Mouse (Mus musculus): ENCODE measurements at regions not wholly inside any gene's neighbourhood (a gene's known extent, or its start where the extent isn't known, plus 50 kb on each side); places are given as distances from the start of the nearest gene placed in this dataset.

DNA sequence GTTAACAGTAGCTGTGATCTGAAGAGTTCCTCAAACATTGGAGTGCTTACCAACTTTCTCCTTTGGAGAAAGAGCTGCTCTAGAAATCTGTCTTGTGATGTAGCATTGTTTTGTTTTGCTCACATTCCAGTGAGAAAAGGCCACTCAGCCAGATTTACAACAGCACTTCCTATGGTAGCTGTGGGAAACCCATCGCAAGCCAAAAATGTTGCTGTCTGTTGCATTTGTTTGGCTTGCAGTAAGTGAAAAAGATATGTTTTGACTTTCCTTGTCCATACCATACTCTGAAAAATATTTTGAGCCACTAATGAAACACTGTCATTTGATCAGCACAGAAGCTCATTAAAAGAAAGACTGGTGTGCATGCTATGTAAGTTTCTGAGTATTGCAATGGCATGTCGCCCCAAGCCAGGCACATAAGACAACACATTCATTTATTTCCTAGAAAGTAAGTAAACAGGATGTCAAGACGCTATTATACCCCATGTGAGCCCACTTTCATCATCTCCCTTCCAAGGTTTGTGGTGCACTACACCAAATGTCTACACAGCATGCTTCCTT, 66.2 kb downstream of the Car2 start:
- no peak for DNase-seq (ENCODE audit: low read depth, low spot score)

DNA sequence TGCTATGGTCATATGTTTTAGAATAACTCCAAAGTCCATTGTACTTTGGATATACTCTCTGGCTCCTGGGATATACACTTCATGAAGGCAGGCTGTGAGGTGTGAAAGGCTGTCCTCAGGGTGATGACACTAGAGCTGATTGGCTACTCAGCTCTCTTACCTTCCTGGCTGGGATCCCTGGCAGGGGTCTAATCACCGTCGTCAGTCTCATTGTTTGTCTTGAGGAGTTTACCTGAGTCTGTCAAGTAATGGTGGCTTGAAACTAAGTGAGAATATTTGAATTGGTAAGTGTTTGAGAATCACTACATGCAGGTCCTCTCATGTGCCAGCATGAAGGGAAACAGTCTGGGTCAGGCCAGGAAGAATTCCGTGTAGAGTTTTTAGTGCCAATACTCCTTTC, 66.9 kb downstream of the Car2 start:
- no peak for DNase-seq (ENCODE audit: low read depth, low spot score)

DNA sequence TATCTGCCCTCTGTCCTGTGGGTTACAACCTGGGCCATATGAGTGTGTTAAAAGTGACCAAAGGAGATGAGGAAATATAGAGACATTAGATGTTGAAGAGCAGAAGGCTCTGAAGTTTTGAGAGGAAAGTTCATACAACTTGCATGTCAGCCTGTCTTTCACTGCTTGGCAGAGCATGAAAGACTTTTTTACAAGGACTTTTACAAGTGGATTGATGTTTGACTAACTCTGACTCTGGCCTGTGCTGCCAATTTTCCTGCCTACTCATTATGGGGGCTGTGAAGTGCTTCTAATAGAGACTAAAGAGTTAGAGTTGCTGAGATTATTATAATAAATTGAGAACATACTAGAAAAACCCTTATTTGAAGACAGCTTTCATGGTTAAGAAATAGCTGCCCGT, 71.4 kb downstream of the Car2 start:
- no peak for DNase-seq (ENCODE audit: low read depth, low spot score)

DNA sequence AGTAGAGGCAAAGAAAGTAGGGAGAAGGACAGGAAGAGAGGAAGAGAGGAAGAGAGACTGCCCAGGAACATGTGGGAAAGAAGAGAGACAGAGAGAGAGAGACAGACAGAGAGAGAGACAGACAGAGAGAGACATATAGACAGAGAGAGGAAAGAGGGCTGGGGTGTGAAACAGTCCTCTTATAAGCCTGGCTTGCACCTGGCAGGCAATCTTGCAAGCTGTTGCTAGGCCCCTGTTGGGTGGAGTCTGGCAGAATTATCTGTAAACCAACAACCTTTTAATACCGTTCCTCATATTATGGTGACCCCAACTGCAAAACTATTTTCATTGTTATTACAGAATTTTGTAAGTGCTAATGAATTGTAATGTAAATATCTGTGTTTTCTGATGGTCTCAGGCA, 72.2 kb downstream of the Car2 start:
- DNase-seq (ENCODE audit: low read depth, low spot score) = no peak

DNA sequence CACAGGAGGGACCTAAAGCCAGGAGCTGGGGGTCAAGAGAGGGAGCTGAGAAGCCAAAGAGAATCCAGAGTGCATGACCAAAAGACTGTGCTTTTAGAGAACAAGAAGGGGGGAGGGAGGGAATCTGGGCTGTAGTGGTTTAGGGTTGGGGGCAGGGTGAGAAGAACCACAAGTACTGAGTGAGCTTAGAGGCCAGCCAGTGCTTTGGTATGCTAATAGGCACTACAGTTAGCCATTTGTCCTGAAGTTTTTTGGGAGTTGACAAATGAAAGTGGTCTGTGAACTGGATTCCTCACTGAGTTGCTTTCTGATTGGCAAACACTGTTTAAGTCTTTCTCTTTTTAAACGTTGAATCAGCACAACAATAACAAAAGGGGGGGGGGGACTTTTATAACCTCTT, 73.5 kb downstream of the Car2 start:
- DNase-seq (ENCODE audit: low read depth, low spot score) = peak; percentile 25

DNA sequence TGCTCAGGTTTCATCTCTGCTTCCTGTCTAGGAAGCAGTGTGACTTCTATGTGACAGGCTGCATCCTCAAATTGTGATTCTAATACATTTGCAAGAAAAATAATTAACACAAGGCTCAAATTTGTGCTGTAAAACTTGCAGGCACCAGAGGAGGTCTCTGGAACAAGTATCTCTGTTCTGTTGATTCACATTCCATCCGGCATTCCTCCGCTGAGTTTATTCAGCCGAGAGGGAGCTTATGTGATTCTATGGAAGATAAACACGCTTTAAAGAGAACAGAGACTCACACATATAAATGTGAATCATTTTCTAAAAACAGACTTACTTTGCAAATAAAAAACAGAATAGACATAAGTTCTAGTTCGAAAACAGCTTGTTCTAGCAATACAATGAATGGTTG, 78.7 kb downstream of the Car2 start:
- no peak for DNase-seq (ENCODE audit: low read depth, low spot score)

DNA sequence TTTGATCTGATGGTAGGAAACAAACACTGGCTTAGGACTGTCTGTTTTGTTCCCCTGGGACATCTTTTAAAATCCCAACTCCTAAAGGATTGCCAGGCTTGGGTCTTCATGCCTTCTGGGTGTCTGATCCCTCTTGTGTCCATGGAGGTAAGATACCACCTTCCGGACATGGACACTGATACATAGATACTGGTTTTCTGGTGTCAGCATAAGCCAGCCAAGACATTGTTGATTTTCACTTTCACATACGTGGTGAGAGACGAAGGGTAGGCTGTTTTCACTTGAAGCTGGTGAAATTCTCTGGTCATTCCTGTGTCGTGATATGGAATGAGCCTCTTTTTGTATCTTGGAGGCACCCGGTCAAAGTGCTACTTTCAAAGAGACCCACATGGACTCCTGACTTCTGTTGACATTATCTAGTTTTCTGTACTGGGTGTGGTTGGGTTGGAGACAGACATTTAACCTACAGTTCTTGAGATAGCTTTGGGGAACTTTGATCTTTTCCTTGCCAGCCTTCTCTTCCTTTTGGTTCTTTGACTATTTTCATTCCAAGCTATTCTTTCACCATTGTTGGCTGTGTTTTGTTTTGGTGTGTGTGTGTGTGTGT, 79.5 kb downstream of the Car2 start:
- DNase-seq (ENCODE audit: low read depth, low spot score) = no peak

DNA sequence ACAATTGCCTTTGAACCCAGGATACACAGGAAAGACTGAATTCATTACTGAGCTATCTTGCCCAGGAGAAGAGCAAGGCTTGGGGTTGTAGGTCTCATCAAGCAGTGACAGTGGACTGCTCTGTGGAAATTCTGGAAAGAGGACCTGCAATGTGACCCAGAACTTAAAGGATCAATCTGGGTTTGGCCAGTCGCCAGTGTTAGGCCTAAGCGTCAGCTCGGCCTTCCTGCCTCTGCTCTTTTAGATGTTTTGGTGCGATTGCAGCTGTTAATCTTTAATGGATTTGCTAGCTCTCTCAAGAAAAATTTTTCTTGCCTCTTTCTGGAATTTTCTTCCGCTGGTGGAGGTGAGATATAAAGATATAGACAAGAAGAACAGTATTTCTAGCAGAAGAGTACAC, 81.2 kb downstream of the Car2 start:
- no peak for DNase-seq (ENCODE audit: low read depth, low spot score)

DNA sequence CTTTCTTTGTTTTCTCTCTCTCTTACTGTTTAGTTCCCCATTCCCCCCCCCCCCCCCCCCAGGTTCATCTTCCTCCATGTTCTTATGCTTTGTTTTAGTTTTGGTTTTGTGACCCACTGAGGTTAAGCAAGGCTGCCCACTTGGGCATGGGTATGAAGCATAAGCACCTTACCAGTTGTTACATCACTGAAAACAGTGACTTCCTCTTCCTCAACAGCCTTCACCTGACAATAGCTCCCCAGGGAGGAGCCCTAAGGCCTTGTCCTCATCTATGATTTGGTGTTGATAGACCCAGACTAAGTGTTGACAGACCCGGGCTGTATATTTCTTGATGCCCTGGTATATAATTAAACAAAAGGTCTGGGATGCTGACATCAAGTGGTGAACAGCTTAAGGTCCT, 82.3 kb downstream of the Car2 start:
- no peak for DNase-seq (ENCODE audit: low read depth, low spot score)

DNA sequence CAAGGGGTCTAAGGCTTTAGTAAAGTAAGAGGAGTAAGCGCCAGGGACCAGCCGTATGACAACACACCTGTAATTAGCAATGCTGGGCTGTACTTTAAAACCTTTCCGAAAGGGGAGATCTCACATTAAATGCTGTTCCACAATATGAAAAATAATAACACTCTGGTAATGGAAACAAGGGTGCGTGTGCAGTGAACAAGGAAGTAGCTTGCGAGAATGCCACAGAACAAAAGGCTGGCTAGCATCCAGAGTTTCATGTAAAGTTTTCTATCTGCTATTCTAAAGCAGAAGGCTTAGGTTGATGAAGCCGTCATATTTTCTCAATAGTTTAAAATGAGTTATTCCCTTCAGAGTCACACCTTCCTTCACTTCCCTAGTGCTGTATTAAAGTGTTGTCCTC, 83.6 kb downstream of the Car2 start:
- DNase-seq (ENCODE audit: low read depth, low spot score) = no peak

DNA sequence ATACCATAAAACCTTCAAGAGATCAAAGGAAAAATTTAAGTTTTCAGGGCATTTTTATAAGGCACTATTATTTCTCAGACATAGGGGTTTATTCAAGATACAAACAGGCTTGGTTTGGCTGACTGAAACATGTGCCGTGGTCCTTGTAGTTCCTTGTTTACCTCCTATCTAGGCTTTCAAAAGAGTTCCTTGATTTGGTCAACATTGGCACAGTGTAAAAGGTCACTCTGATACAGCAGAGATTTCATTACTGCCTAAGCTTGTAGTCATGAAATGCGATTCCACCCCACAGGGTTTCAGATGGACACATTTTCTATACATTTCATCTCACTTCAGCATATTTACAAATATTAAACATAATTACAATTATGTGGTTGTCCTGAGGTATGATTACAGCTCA, 85.6 kb downstream of the Car2 start:
- DNase-seq (ENCODE audit: low read depth, low spot score) = no peak

DNA sequence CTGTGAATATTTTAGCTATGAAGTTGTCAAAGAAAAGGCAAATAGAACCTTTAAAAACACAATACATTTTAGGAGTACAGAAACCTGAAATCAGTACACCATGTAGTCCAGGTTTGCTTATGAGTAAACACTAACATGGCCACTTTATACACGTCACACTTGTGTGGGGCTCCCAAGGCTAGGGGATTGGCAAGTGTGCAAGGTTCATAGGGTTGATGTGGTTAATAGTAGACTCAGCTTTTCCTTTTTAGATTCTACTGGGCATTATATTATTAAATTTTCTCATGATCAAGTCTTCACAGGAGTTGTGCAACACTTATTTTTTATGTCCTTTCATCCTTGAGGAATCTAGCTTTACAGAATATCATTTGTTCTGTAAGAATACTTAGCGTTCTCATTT, 88.7 kb downstream of the Car2 start:
- no peak for DNase-seq (ENCODE audit: low read depth, low spot score)

DNA sequence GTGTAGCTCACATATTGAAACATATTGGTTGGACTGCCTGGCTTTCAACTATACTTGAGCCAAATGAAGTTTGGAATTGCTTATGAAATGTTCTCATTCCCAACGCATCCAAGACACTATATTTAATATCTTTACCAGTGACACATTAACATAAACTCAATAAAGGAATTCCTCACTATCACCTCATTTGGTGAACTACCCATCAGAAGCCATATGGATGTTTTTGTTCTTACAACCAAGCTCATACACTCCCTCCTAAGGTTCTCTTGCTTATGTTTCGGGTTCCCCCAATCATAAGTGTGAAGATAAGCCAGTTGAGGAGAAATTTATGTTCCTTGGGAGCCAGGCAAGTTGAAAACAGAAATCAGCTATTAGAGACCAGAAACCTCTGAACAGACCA, 89.1 kb downstream of the Car2 start:
- no peak for DNase-seq (ENCODE audit: low read depth, low spot score)

DNA sequence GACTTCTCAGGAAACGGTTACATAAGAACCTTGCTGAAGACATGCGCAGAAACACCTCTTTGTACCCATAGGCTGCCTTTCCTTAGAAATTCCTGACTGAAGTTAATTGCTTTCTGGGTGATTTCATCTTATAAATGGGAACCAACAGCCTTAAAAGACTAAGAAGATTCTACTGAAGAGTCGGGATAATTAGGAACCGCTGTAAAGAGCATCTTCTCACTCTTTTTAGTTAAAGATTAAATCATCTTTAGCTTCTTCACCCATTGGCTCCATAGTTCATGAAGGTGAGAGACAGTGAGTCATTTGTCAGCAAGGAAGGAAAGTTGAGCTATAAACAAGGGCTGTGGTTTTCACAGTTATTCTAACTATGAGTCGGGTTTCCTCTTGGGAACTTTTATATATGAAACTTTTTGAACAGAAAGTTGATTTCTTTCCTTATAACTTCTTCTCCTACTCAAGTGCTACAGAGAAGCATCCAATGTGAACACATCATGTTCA, 93.1 kb downstream of the Car2 start:
- DNase-seq (ENCODE audit: low read depth, low spot score) = no peak

DNA sequence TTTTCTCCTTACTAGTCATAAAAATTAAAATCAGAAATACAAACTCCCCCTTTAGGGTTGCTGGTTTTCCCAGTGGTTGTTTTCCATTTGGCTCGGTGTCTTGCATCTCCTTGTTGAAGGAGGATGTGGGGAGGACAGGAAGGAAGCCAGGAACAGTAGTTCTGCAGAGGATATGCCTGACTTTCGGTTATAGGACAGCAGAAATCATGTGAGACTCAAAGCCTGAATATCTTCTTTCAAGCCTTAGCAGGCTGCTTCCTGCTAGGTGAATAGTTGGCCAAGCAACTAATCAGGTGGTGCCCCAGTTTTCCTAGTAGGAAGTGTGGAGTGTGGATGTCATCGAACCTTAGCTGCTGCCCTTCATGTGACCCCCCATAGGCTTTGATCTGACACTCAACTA, 103.6 kb downstream of the Car2 start:
- no peak for DNase-seq (ENCODE audit: low read depth, low spot score)

DNA sequence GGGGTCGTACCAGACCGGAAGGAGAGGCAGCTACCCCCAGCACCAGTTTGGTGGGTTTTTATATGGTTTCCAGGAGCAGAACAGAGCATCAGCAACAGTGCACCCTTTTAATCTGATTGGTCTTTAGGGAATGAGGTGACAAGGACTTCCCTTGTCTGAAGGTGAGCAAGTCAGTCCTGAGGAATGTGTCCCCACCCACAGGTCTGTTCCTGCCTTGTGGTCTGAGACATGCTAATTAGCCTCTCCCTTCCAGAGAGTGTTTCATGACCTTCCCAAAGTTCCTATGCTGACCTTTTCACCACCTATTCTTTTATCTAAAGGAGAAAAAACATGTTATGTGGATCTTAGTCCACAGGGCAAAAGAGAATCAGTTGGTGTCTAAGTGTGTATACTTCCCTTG, 107.9 kb downstream of the Car2 start:
- DNase-seq (ENCODE audit: low read depth, low spot score) = no peak

DNA sequence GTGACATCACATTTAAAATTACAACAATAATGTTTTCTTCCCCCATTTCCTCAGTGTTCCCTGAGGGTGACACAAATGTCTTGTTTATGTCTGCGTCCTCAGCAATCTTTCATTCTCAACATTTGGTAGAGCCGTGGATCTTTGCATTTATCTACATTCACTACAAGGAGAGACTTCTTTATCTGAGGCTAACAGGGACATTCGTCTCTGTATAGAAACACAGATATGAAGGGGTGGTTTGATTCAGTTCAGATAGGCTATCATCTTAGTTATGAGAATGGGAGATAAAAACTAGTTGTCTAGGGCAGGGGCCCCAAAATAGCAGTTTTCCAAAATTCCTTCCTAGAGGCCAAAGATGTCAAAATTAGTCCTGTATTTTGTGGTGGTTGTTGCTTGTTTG, 111.2 kb downstream of the Car2 start:
- no peak for DNase-seq (ENCODE audit: low read depth, low spot score)

DNA sequence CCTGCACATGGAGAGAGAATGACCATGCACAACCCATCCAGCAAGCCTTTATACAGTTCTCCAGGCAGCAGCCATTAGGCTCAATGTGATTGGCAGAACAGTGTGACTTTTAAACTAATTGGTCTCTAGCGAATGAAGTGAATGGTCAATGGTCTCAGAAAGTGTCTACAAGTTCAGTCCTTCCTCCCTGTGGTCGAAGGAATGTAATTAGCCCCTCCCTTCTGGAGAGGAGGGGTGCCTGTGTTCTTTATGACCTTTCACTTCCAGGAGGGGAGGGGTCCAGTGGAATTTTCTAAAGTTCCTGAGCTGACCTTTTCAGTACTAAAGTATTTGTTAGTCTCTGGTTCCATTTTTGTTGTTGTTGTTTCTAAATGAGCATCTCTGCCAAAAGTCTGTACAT, 112.4 kb downstream of the Car2 start:
- no peak for DNase-seq (ENCODE audit: low read depth, low spot score)

DNA sequence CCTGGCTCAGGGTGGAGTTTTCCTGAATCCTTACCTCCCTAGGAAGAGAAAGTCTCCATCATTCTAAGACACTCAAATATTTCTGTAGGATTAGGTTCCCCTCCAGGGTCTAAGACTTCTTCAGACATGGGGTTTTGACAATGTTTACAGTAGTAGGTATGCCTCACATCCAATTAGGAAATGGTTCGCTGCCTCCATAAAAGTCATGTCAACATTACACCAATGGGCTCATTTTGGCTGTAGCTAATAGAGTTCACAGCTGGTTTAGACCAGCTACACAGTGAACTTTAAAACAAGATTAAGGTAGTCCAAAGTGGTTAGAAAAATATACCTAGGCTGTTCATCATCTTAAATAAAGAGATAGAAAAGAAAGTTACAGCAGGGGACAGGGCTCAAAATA, 113.3 kb downstream of the Car2 start:
- no peak for DNase-seq (ENCODE audit: low read depth, low spot score)

DNA sequence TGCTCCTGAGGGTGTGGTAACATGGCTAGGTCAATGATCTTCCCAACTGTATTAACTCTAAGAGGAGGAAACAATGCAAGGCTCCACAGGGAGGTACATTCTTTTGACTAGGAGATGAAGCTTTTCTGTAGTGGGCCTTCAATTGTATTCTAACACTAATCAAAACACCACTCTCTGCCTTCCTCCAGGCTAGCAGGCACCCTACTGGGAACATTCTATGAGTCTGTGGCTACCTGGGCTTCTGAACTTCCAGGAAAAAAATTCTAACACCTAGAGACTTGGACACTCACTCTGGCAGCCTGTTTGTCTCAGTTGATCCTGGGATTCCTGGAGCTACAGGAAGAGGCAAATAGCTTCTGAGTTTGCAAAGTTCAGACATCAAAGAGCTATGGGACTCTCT, 113.8 kb downstream of the Car2 start:
- no peak for DNase-seq (ENCODE audit: low read depth, low spot score)

DNA sequence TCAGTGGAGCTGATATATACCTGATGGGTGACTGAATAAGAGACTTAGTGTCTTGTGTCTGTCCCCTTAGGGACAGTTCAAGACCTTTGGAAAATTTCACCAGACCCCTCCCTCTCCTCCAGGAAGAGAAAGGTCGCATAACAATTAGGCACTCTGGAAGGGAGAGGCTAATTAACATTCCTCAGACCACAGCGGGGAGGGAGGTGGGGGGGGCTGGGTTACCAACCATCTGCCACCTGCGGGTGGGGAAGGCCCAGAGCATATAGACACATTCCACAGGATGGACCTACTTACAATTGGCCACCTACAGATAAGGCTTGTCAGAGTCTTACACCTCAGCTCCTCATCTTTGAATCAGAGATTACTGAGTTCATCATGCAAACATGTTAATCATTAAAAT, 114.6 kb downstream of the Car2 start:
- no peak for DNase-seq (ENCODE audit: low read depth, low spot score)

DNA sequence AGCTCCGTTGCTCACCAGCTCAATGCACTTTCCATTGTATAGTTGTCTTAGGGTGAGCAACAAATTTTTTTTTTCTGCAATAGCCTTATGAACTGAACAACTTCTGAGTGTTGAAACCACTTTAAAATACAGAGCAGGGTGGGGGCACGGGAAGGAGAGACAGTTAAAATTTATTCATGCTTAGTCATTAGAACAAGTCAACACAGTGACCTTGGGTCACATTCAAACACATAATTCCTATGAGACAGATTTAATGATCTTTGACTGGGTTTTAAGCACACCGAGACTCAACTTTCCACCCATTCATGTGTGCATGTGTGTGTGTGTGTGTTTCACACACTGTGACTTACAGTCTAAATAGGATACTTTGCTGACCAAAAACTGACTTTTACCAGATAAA, 121.7 kb downstream of the Car2 start:
- DNase-seq (ENCODE audit: low read depth, low spot score) = peak; percentile 7

DNA sequence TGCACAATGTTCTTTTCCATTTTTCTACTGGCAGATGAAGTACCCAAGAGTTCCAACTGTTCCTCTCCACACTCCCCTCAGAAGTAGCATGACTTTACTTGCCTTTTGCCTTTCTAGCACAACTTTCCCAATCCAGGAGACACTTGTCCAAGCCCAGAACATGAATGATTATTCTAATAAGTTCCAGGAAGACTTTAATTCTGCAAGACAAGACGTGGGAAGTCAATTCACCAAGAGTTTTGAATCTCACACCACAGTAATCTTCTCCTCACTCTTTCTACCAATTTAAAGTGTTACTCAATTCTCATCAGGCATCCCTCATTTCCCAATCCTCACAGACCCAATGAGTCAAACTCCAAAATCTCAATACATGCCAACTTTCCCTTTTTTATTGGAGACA, 122.4 kb downstream of the Car2 start:
- no peak for DNase-seq (ENCODE audit: low read depth, low spot score)

DNA sequence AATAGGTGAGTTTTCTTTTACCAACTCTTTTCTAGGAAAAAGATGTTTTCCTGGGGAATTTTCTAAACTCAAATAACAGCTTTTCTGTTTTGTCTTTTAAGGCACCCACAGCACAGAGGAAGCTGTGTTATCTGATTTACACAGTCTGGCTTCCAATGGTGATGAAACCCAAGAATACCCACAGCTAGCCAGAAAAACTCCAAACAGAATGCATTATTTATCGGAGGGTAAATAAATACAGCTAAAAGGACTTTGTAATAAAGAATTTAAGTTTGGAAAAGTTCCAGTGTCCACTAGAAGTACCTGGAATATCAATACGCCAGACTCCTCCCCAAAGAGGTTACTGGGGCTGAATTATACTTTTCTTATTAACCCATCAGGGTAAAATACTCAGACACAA, 123.7 kb downstream of the Car2 start:
- DNase-seq (ENCODE audit: low read depth, low spot score) = no peak

All from mesoderm, embryonic 11.5 days (tissue).